Mouse (Mus musculus) heart, adult 8-10 months (tissue): Measurements from ENCODE around the gene Lgals4. TPM values are rescaled to one million over a fixed set of nuclear protein-coding genes. Genes with fewer than 3 reads are reported as not detected.

ENCODE experiments used
- DNase-seq: peaks from one replicate; pipeline ENCODE4 v3.0.0; 2022; ENCODE audit warnings: low spot score
- total RNA-seq, 4 experiments: library from RNA; stranded (reverse); gene quantifications; 2 replicates each; pipeline ENCODE4 v1.2.4; 2022

The Lgals4 gene
- total RNA-seq, 4 experiments from 2014 or later = 17.3 to 32.1 (median 24.6) TPM

DNA sequence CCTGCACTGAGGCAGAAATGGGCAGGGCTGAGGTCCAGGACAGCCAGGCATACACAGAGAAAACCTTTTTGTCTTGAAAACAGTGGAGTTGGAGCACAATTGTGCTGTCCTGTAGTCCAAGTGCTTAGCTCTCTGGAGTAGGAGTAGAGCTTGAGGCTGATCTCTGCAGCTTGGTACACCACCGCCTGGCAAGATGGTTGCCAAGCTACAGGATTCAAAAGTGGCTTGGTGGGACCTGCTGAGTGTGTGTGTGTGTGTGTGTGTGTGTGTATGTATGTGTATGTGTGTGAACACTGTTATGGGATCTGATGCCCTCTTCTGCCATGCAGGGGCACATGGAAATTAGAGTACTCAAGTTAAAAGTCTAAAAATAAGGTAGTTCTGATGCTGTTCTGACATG lies 11.1 kb upstream of the Lgals4 start:
- DNase-seq = no peak

DNA sequence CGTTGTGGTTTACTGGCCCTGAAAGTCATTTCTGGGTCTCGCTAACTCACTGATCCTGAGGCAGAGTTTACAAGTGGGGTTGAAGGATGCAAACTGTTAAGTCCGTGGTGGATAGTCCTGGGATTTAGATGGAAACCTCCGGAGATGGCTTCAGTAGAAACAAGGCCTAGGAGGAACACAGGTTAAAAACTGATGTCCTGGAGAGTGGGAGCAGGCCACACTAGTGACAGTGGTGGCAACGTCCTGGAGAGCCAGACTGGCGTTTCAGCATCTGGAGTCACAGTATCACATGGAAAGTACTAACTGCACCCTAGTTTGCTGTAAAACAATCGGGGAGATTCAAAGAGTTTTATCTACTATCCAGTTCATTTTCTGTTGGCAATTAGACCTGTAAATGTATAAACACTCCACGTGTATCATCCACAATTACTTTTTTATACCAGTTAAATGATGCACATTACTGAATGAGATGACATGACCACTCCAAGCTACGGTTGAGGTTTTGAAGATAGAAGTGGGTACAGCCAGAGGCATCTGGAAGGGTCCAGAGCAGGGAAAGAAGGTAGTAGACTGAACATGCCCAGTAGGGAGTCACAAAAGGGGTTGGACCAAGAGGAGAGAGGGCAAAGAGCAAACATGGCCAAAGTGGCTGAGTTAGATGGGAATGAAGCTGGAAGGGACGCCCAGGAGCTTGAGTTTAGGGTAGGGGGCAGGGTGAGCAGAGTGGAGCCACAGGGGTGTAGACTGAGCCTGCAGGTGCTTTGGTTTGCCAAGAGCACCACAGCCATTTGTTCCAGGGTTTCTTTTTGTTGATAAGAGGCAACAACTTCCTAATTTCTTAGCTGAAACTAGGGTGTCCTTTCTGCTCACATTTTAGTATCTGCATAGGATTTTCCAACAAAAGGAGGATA lies 10.4 kb upstream of the Lgals4 start:
- no peak for DNase-seq

GRCm38 (mm10) chr7:28823932-28824331 lies 9.7 kb upstream of the Lgals4 start:
- no peak for DNase-seq

GRCm38 (mm10) chr7:28824941-28825685 lies 8.5 kb upstream of the Lgals4 start, which contains the start of gene Ech1:
Gene Ech1, plus strand, starts transcription at chr7:28825217.
- DNase-seq = peak; percentile 95

DNA sequence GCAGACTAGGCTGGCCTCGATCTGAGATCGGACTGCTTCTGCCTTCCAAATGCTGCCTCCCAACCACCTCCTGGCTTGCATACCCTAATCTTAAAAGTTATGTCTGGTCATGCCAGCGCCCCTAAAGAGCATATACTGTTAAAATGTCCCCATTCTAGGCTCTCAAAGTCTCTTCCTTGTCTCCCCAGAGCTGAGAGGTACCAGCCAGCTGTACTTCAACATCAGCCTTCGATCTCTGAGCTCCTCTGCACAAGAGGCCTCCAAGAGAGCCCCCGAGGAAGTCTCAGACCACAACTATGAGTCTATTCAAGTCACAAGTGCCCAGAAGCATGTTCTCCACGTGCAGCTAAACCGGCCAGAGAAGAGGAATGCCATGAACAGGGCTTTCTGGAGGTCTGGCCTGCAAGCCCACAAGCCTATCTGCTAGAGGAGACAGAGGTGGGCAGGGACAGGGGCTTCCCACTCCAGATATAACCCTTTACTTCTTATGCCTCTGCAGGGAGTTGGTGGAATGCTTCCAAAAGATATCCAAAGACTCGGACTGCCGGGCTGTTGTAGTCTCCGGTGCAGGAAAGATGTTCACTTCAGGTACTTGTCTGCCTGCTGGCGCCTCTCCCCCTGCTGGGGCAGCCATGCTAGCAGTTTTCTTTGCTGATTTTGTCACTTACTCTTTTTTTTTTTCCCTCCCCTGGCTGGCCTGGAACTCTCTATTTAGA lies 7.8 kb upstream of the Lgals4 start:
- DNase-seq = peak; percentile 50

GRCm38 (mm10) chr7:28826402-28826772 lies 7.3 kb upstream of the Lgals4 start:
- no peak for DNase-seq

DNA sequence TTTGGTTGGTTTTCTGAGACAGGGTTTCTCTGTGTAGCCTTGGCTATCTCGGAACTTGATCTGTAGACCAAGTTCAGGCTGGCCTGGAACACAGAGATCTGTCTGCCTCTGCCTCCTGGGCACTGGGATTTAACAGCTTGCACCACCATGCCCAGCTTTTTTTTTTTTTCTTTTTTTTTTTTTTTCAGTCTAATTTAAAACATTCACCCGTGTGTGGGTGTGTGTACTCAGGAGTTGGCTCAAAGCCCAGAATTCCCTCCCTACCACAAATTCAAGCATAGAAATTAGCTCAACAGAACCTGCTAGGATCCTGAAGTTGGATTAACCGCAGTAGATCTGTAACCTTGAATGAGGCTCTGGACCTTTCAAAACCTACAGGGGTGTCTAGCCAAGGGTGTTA lies 6.3 kb upstream of the Lgals4 start:
- DNase-seq = peak; percentile 57

- DNase-seq = peak; percentile 55
Measured at GRCm38 (mm10) chr7:28829821-28830220, 3.8 kb upstream of the Lgals4 start.

DNA sequence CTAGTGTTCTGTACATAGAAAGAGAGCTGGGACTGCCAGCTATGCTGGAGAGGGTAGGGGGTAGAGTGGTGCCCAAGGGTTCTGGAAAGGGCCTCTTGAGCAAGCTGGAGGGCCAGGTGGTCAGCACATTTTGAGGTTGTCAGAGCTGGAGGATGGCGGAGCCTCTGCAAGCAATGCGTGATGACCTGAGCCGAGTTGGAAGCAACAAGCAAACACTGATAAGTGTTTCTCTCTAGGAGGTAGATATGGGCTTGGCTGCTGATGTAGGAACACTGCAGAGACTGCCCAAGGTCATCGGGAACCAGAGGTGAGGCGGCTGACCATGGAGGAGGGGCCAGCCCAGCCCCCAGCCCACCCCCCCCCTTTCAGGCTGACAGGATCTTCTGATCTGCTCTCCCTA lies 2.7 kb upstream of the Lgals4 start:
- DNase-seq = no peak

DNA sequence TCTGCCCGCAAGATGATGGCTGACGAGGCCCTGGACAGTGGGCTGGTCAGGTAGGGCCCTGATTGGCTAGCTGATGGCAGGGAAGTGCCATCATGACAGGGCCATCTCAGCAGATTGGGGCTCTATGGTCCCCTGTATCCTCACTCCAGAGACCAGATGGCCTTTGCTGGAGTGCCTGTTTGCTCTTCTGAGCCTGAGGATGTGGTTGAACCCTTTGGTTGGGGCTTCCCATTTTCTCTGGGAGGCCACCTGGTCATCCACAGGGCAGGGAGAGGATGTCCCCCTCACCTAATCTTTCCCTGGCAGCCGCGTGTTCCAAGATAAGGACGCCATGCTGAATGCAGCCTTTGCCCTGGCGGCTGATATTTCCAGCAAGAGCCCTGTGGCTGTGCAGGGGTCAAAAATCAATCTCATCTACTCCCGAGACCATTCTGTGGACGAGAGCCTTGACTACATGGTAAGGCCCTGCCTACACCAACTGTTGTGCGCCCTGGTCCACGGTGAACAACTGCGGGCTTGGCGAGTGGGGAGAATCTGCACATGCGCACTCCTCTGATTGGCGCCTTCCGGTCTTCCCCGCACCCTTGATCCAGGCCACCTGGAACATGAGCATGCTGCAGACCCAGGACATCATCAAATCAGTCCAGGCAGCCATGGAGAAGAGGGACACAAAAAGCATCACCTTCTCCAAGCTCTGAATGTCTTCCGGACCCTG lies 2.1 kb upstream of the Lgals4 start:
- DNase-seq = no peak

- DNase-seq = no peak
Measured at GRCm38 (mm10) chr7:28832137-28832536, 1.5 kb upstream of the Lgals4 start.

GRCm38 (mm10) chr7:28836936-28837335 lies 3.3 kb downstream of the Lgals4 start:
- no peak for DNase-seq

GRCm38 (mm10) chr7:28838331-28838730 lies 4.7 kb downstream of the Lgals4 start:
- no peak for DNase-seq

DNA sequence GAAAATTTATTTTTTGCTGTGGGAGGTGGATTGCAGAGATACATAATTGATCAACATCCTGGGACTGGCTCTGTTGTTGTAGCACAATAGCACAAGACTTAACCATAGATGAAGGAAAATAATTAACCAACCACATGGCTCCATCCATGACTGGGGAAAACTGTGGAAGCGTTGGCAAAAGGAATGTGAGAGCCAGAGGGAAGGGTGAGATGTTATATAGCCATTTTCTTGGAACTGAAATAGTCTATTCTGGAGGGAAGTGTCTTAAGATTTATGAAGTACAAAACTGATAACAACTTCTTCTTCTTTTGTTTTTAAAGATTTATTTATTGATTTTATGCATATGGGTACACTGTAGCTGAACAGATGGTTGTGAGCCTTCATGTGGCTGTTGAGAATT lies 13.6 kb downstream of the Lgals4 start:
- no peak for DNase-seq

- DNase-seq = no peak
Measured at GRCm38 (mm10) chr7:28849700-28850236, 16.1 kb downstream of the Lgals4 start.

DNA sequence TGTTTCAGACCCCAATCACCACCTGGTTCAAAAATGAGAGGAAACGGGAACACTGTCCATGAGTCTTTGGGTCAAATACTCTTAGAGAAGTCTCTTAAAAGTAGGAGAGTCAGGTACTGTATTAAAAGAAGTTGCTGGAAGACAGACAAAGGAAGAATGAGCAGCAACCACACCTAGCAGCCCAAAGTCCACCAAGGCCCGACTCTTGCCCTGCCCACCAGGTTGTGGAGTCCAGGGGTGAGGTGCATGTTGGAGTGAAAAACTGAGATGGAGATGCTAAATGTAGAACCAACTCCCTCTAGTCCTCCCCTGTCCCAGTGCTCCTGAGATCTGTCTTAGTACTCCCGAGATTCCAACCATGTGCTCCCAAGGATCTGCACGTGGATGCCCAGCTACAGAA lies 17.0 kb downstream of the Lgals4 start:
- no peak for DNase-seq

DNA sequence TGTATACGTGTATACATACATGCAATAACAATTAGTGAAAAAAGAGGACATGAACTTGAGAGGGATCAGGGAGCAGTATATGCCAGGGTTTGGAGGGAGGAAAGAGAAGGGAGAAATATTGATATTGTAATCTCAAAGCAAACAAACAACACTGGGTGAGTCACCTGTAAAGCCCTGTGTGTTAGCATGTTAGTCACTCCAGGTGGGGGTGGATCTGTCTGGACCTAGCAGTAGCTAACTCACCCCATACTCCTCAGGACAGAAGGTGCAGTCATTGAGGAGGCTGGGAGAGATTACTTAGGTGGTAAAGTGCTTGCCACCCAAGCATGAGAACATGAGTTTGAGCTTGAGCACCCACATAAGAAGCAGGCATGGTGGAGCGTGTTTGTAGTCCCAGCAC lies 26.3 kb downstream of the Lgals4 start:
- no peak for DNase-seq

DNA sequence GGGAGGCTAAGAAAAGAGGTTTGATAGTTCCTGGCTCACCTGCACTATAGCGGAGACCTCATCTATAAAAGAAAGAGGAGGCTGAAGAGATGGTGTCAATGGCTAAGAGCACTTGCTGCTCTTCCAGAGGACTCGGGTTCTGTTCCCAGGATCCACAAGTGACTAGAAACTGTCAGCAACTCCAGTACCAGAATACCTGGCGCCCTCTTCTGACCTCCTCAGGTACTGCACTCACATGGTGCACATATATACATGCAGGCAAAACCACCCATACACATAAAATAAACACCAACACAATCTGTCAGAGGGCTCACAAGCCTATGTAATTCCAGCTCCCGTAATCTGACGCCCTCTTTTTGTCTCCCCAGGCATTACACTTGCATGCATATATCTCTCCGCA lies 27.2 kb downstream of the Lgals4 start:
- no peak for DNase-seq

DNA sequence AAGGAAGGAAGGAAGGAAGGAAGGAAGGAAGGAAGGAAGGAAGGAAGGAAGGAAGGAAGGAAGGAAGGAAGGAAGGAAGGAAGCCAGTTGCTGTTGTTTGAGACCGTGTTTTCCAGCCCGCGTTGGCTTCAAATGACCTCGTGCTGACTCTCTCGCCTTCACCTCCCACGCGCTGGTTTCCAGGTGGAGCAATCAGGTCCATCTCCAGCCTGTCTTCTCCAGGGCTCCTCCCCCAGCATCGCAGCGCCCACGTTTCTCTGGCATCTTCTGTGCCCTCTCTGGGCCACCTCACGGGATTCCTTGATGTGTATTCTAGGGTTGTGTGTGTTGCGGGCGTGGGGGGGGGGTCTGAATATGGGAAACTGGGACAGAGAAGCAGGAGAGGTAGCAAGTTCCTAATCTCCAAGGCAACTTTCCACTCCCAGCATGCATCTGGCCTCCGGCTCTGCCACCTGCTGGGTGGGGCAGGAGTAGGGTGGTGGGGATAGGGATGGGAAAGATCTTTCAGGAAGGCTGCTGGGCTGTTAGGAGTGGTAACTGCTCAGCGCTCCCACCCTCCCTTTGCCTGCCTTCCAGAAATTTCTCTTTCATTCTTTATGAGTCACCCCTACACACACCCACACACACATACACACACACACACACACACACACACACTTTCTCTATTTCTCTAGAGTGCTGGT lies 29.3 kb downstream of the Lgals4 start:
- no peak for DNase-seq

DNA sequence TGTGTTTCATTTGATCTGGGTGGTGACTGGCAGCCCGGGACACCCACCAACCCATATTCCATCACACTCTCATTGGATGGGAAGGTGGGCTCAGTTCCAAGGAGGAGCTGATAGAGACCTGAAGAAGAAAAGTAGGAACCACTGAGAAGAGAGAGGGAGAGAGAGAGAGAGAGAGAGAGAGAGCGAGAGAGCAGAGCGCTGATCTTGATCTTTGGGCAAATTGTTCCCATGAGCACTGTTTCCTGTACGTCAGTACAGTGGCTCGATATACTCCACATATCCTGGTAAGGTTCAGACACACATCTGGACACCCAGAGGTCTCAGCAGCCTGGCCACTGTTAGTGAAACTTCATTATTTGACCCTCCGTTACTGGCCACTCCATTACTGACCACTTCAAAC lies 29.9 kb downstream of the Lgals4 start, which contains the start of gene Lgals7:
Gene Lgals7, plus strand, starts transcription at position 314 of the 400 bp plus-strand sequence.
- DNase-seq = no peak
